Comparison of ENCODE assay signal across 8 mouse cellular contexts in genomic region chr8:95099009-95099408, GRCm38 (mm10). TPM values are rescaled to one million over a fixed set of nuclear protein-coding genes. Genes with fewer than 3 reads are reported as not detected.
DNase-seq lines count a peak whose midpoint lies in the region; ATAC-seq and TF ChIP-seq lines count a peak whose summit lies in the region.

No protein-coding gene starts in this region.

- DNase-seq in G1E (ENCODE audit: low spot score) = peak; percentile 66
- DNase-seq in layer of hippocampus, postnatal 10 days (ENCODE audit: low spot score in 2 of 2) = peak; percentile 67 to 81
- peak; percentile 72 to 81 for DNase-seq in right cerebral cortex, postnatal 10 days (ENCODE audit: low spot score in 2 of 2)

- peaks cover 9% of the 10 kb centered on the region; the same call in 1 of the 2 replicates for H3K27me3 ChIP-seq in G1E (ENCODE audit: insufficient read depth, low read length)
- H3K27me3 ChIP-seq in forebrain, embryonic 12.5 days = no peaks in the 10 kb centered on the region

- no peak overlapping the region for H3K4me2 ChIP-seq in forebrain, embryonic 12.5 days

- no peak overlapping the region for H3K4me3 ChIP-seq in G1E (ENCODE audit: low read depth, low read length)
- H3K4me3 ChIP-seq in bone marrow macrophage, adult 2 months (ENCODE audit: insufficient read depth, low read length) = no peak overlapping the region
- no peak overlapping the region for H3K4me3 ChIP-seq in forebrain, embryonic 12.5 days (replicated peaks)

- TF ChIP-seq CTCF in G1E (IDR thresholded peaks at IDR 0.05; ENCODE audit: low read depth, low read length) = peak; percentile 81
- TF ChIP-seq CTCF in bone marrow macrophage, adult 2 months (IDR thresholded peaks at IDR 0.05; ENCODE audit: low read depth, low read length) = peak; percentile 85

- H3K9ac ChIP-seq in forebrain, embryonic 12.5 days = no peak overlapping the region

- 25% methylated on average over 5 of the region's 5 CpGs for WGBS in forebrain, embryonic 12.5 days

- TF ChIP-seq POLR2A in bone marrow macrophage, adult 2 months (IDR thresholded peaks at IDR 0.05; ENCODE audit: borderline replicate concordance, low read depth, low read length) = no peak

- ATAC-seq in G1E (ENCODE audit: extremely low read depth, insufficient number of reproducible peaks, low FRiP score, poor library complexity, severe bottlenecking) = peak; percentile 57
- 0 out of 2 replicates have a peak, but pooled peaks have one; percentile 24 for ATAC-seq in forebrain, embryonic 12.5 days (ENCODE audit: low FRiP score)
- peak; percentile 47 to 57 for ATAC-seq in hematopoietic stem cell, adult 5-6 weeks (replicated peaks in 1 of 2; ENCODE audit: insufficient read depth in 1 of 2, low FRiP score in 2 of 2, low TSS enrichment in 1 of 2, low read depth in 1 of 2, poor library complexity in 2 of 2, severe bottlenecking in 2 of 2)
- ATAC-seq in megakaryocyte, adult 5-6 weeks (ENCODE audit: poor library complexity, severe bottlenecking) = peak; percentile 77
- no peak for ATAC-seq in erythroid progenitor cell, adult 5-6 weeks (replicated peaks; ENCODE audit: low FRiP score, poor library complexity, severe bottlenecking)

- H3K4me1 ChIP-seq in G1E (ENCODE audit: insufficient read depth, low read depth, low read length) = no peaks in the 10 kb centered on the region; the same call in 1 of the 2 replicates
- H3K4me1 ChIP-seq in bone marrow macrophage, adult 2 months (ENCODE audit: control insufficient read depth, insufficient read depth, low read length) = no peaks in the 10 kb centered on the region
- no peaks in the 10 kb centered on the region for H3K4me1 ChIP-seq in forebrain, embryonic 12.5 days

- peaks cover 56% of the 10 kb centered on the region for H3K36me3 ChIP-seq in G1E (replicated peaks)
- H3K36me3 ChIP-seq in forebrain, embryonic 12.5 days (replicated peaks) = peaks cover 62% of the 10 kb centered on the region

- no peaks in the 10 kb centered on the region for H3K9me3 ChIP-seq in G1E (replicated peaks)
- no peaks in the 10 kb centered on the region for H3K9me3 ChIP-seq in forebrain, embryonic 12.5 days

- no peak overlapping the region for H3K27ac ChIP-seq in bone marrow macrophage, adult 2 months (ENCODE audit: insufficient read depth, low read depth, low read length)
- no peak overlapping the region for H3K27ac ChIP-seq in forebrain, embryonic 12.5 days

RNA-seq across cellular contexts. Expression of gene Katnb1, which starts 18.0 kb away (rescaled TPM):
- total RNA-seq in G1E (2014; fragmentation: Nextera tagmentation) (3.7 and 4.3 TPM in 2 replicates), G1E (2017) (14.3 and 18.1 TPM in 2 replicates)
- 31.7 and 40.0 TPM in 2 replicates for polyA plus RNA-seq in G1E (2012)
- polyA plus RNA-seq in bone marrow macrophage, adult 2 months (2012; ENCODE audit: insufficient read depth, insufficient read length, missing spikeins) = 7.7 and 11.2 TPM in 2 replicates
- 35.6 and 42.0 TPM in 2 replicates for polyA plus RNA-seq in forebrain, embryonic 12.5 days (2016; fragmentation: Nextera tagmentation; extraction: Ambion mirVana)
- total RNA-seq in hematopoietic stem cell, adult 5-6 weeks (2017) = 15.4 and 32.0 TPM in 2 replicates
- 10 to 100 TPM; 38.5 to 38.9 TPM for total RNA-seq in layer of hippocampus, postnatal 10 days (2021)
- 3.7 and 6.7 TPM in 2 replicates for total RNA-seq in megakaryocyte, adult 5-6 weeks (2015)
- total RNA-seq in megakaryocyte, adult 5-6 weeks (2017) = 15.6 and 21.8 TPM in 2 replicates
- 8.8 and 10.8 TPM in 2 replicates for total RNA-seq in erythroid progenitor cell, adult 5-6 weeks (2015; ENCODE audit: low replicate concordance)
- total RNA-seq in erythroid progenitor cell, adult 5-6 weeks (2017; ENCODE audit: low replicate concordance) = 13.9 and 23.1 TPM in 2 replicates

RNA-seq across cellular contexts. Expression of gene Drc7, which starts 44.1 kb away (rescaled TPM):
- total RNA-seq in G1E (2014; fragmentation: Nextera tagmentation) (not detected in 2 replicates), G1E (2017) (0.05 TPM in 1 of 2 replicates, not detected in the other)
- 0.02 TPM in 1 of 2 replicates, not detected in the other for polyA plus RNA-seq in G1E (2012)
- not detected in 2 replicates for polyA plus RNA-seq in bone marrow macrophage, adult 2 months (2012; ENCODE audit: insufficient read depth, insufficient read length, missing spikeins)
- 0.26 and 0.38 TPM in 2 replicates for polyA plus RNA-seq in forebrain, embryonic 12.5 days (2016; fragmentation: Nextera tagmentation; extraction: Ambion mirVana)
- total RNA-seq in hematopoietic stem cell, adult 5-6 weeks (2017) = 5.6 and 10.2 TPM in 2 replicates
- total RNA-seq in layer of hippocampus, postnatal 10 days (2021) = 1 to 10 TPM; 1.9 to 3.2 TPM
- total RNA-seq in megakaryocyte, adult 5-6 weeks (2015) = 0.38 and 0.52 TPM in 2 replicates
- 0.18 and 0.33 TPM in 2 replicates for total RNA-seq in megakaryocyte, adult 5-6 weeks (2017)
- not detected in 2 replicates for total RNA-seq in erythroid progenitor cell, adult 5-6 weeks (2015; ENCODE audit: low replicate concordance)
- 2.4 and 7.9 TPM in 2 replicates for total RNA-seq in erythroid progenitor cell, adult 5-6 weeks (2017; ENCODE audit: low replicate concordance)
